Mouse (Mus musculus): ENCODE measurements around the gene S100a7a.

Gene S100a7a

GRCm38 (mm10) chr3:90627807-90628206, 26.0 kb upstream of the S100a7a start:
- no peak for DNase-seq (ENCODE audit: low read depth)

GRCm38 (mm10) chr3:90629298-90629697, 24.5 kb upstream of the S100a7a start:
- DNase-seq (ENCODE audit: low read depth) = no peak

- no peak for DNase-seq (ENCODE audit: low read depth)
These were observed 21.8 kb upstream of the S100a7a start for GRCm38 (mm10) chr3:90631984-90632383.

GRCm38 (mm10) chr3:90638511-90639275, 15.1 kb upstream of the S100a7a start:
- DNase-seq (ENCODE audit: low read depth) = no peak

- no peak for DNase-seq (ENCODE audit: low read depth)
These were observed 14.2 kb upstream of the S100a7a start for GRCm38 (mm10) chr3:90639511-90640154.

- no peak for DNase-seq (ENCODE audit: low read depth)
These were observed 12.8 kb upstream of the S100a7a start for GRCm38 (mm10) chr3:90640981-90641380.

- DNase-seq (ENCODE audit: low read depth) = no peak
These were observed 9.6 kb upstream of the S100a7a start for GRCm38 (mm10) chr3:90644220-90644619.

- DNase-seq (ENCODE audit: low read depth) = no peak
These were observed 6.5 kb upstream of the S100a7a start for GRCm38 (mm10) chr3:90647291-90647690.

GRCm38 (mm10) chr3:90648981-90649380, 4.8 kb upstream of the S100a7a start:
- no peak for DNase-seq (ENCODE audit: low read depth)

- DNase-seq (ENCODE audit: low read depth) = no peak
These were observed 4.0 kb upstream of the S100a7a start for GRCm38 (mm10) chr3:90649832-90650231.

- DNase-seq (ENCODE audit: low read depth) = peak; percentile 37
These were observed 824 bp upstream of the S100a7a start for GRCm38 (mm10) chr3:90652878-90653508.

GRCm38 (mm10) chr3:90657405-90657804, 3.6 kb downstream of the S100a7a start:
- no peak for DNase-seq (ENCODE audit: low read depth)

- no peak for DNase-seq (ENCODE audit: low read depth)
These were observed 5.7 kb downstream of the S100a7a start for GRCm38 (mm10) chr3:90659364-90660044.

GRCm38 (mm10) chr3:90664219-90664618, 10.4 kb downstream of the S100a7a start:
- no peak for DNase-seq (ENCODE audit: low read depth)

GRCm38 (mm10) chr3:90668846-90669245, 15.0 kb downstream of the S100a7a start, which contains the start of gene S100a8:
TSS of gene S100a8 (plus strand) at chr3:90668978.
- DNase-seq (ENCODE audit: low read depth) = no peak

- DNase-seq (ENCODE audit: low read depth) = no peak
These were observed 24.8 kb downstream of the S100a7a start for GRCm38 (mm10) chr3:90678656-90679055.

GRCm38 (mm10) chr3:90683929-90684328, 30.1 kb downstream of the S100a7a start:
- DNase-seq (ENCODE audit: low read depth) = no peak

- no peak for DNase-seq (ENCODE audit: low read depth)
These were observed 33.0 kb downstream of the S100a7a start for GRCm38 (mm10) chr3:90686835-90687234.

GRCm38 (mm10) chr3:90693496-90693895, 39.7 kb downstream of the S100a7a start:
- no peak for DNase-seq (ENCODE audit: low read depth)

GRCm38 (mm10) chr3:90695613-90696012, 41.8 kb downstream of the S100a7a start, which contains the start of gene S100a9:
TSS of gene S100a9 (minus strand) at chr3:90695721.
- DNase-seq (ENCODE audit: low read depth) = no peak

GRCm38 (mm10) chr3:90702244-90702643, 48.4 kb downstream of the S100a7a start:
- no peak for DNase-seq (ENCODE audit: low read depth)
